Mouse (Mus musculus): ENCODE measurements around the gene Olfr315. TPM values are rescaled to one million over a fixed set of nuclear protein-coding genes. Genes with fewer than 3 reads are reported as not detected.

The Olfr315 gene
- polyA plus RNA-seq, 1 experiment from 2014 or later: not detected

DNA sequence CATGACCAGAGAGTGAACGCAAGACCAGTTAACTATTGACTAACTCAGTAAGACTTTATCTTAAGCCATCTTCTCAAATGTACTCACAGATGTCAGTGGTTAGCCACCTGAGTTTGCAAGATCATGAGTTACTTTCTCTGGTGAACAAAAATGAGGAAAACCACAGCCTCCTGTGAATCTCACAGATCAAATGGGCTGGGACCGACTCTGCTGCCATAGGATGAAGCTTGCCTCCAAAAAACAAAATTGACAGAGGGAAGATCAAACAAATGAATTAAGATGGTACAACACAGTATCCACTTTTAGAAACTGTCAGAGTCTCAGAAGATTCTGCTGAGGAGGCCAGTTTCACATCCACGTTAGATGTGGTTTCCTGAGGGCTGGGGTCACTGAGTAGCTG, 56.8 kb downstream of the Olfr315 start:
- Histone ChIP-seq H3K27ac (replicated peaks) (no peak overlapping the region), H3K9me3 (ENCODE audit: control insufficient read depth, low read length) (no peaks in the 10 kb centered on the region), H3K9ac (ENCODE audit: low read length) (no peak overlapping the region), H3K36me3 (ENCODE audit: control insufficient read depth, insufficient read depth, low read length) (no peaks in the 10 kb centered on the region), H3K4me3 (ENCODE audit: low read depth, low read length) (no peak overlapping the region), H3K27me3 (ENCODE audit: control insufficient read depth, insufficient read depth, low read length) (no peaks in the 10 kb centered on the region), H3K4me2 (replicated peaks; ENCODE audit: low read depth) (no peak overlapping the region), H3K4me1 (replicated peaks; ENCODE audit: control insufficient read depth, insufficient read depth) (no peaks in the 10 kb centered on the region)
- no peak for DNase-seq (ENCODE audit: low spot score)
- TF ChIP-seq EP300 (optimal IDR thresholded peaks at IDR 0.05) (no peak), CTCF (IDR thresholded peaks at IDR 0.05; ENCODE audit: low read depth) (no peak)
- WGBS: 78% methylated on average over 3 of the region's 3 CpGs
- ATAC-seq (ENCODE audit: low FRiP score, low TSS enrichment): no peak

Other genes with a start within 250 kb of the Olfr315 start
- not detected in 2 replicates for gene Olfr330, start 238.4 kb upstream of the Olfr315 start, polyA plus RNA-seq (2015; fragmentation: Nextera tagmentation; extraction: Ambion mirVana)
- gene Olfr329-ps, start 226.8 kb upstream of the Olfr315 start, polyA plus RNA-seq (2015; fragmentation: Nextera tagmentation; extraction: Ambion mirVana): not detected in 2 replicates
- 0.04 TPM in 1 of 2 replicates, not detected in the other for gene Olfr328, start 217.6 kb upstream of the Olfr315 start, polyA plus RNA-seq (2015; fragmentation: Nextera tagmentation; extraction: Ambion mirVana)
- not detected in 2 replicates for gene Olfr224, start 202.6 kb upstream of the Olfr315 start, polyA plus RNA-seq (2015; fragmentation: Nextera tagmentation; extraction: Ambion mirVana)
- not detected in 2 replicates for gene Olfr325, start 195.5 kb upstream of the Olfr315 start, polyA plus RNA-seq (2015; fragmentation: Nextera tagmentation; extraction: Ambion mirVana)
- gene Olfr324, start 178.1 kb upstream of the Olfr315 start, polyA plus RNA-seq (2015; fragmentation: Nextera tagmentation; extraction: Ambion mirVana): not detected in 2 replicates
- 1,000 and 1,066 TPM in 2 replicates for gene 2210407C18Rik, start 157.1 kb upstream of the Olfr315 start, polyA plus RNA-seq (2015; fragmentation: Nextera tagmentation; extraction: Ambion mirVana)
- 0.29 and 0.46 TPM in 2 replicates for gene Olfr323, start 142.7 kb upstream of the Olfr315 start, polyA plus RNA-seq (2015; fragmentation: Nextera tagmentation; extraction: Ambion mirVana)
- gene Trim58, start 132.7 kb upstream of the Olfr315 start, polyA plus RNA-seq (2015; fragmentation: Nextera tagmentation; extraction: Ambion mirVana): 1.5 and 1.9 TPM in 2 replicates
- gene Olfr322, start 114.4 kb upstream of the Olfr315 start, polyA plus RNA-seq (2015; fragmentation: Nextera tagmentation; extraction: Ambion mirVana): not detected in 2 replicates
- gene Olfr320, start 92.1 kb upstream of the Olfr315 start, polyA plus RNA-seq (2015; fragmentation: Nextera tagmentation; extraction: Ambion mirVana): not detected in 2 replicates
- not detected in 2 replicates for gene Olfr319, start 74.0 kb upstream of the Olfr315 start, polyA plus RNA-seq (2015; fragmentation: Nextera tagmentation; extraction: Ambion mirVana)
- not detected in 2 replicates for gene Olfr318, start 49.2 kb upstream of the Olfr315 start, polyA plus RNA-seq (2015; fragmentation: Nextera tagmentation; extraction: Ambion mirVana)
- gene Olfr317, start 34.0 kb upstream of the Olfr315 start, polyA plus RNA-seq (2015; fragmentation: Nextera tagmentation; extraction: Ambion mirVana): 0.06 TPM in 1 of 2 replicates, not detected in the other
- gene Olfr316, start 20.5 kb upstream of the Olfr315 start, polyA plus RNA-seq (2015; fragmentation: Nextera tagmentation; extraction: Ambion mirVana): not detected in 2 replicates
- not detected in 2 replicates for gene Olfr314, start 9.8 kb downstream of the Olfr315 start, polyA plus RNA-seq (2015; fragmentation: Nextera tagmentation; extraction: Ambion mirVana)
- 3.1 and 3.7 TPM in 2 replicates for gene Fam183b, start 28.8 kb downstream of the Olfr315 start, polyA plus RNA-seq (2015; fragmentation: Nextera tagmentation; extraction: Ambion mirVana)
- not detected in 2 replicates for gene Olfr313, start 41.8 kb downstream of the Olfr315 start, polyA plus RNA-seq (2015; fragmentation: Nextera tagmentation; extraction: Ambion mirVana)
- 0.04 TPM in 1 of 2 replicates, not detected in the other for gene Olfr312, start 56.0 kb downstream of the Olfr315 start, polyA plus RNA-seq (2015; fragmentation: Nextera tagmentation; extraction: Ambion mirVana)
- gene Olfr311, start 66.1 kb downstream of the Olfr315 start, polyA plus RNA-seq (2015; fragmentation: Nextera tagmentation; extraction: Ambion mirVana): 0.08 TPM in 1 of 2 replicates, not detected in the other
- gene Gm12258, start 74.0 kb downstream of the Olfr315 start, polyA plus RNA-seq (2015; fragmentation: Nextera tagmentation; extraction: Ambion mirVana): 2.4 and 2.6 TPM in 2 replicates
- 2.6 and 3.2 TPM in 2 replicates for gene 2810021J22Rik, start 94.0 kb downstream of the Olfr315 start, polyA plus RNA-seq (2015; fragmentation: Nextera tagmentation; extraction: Ambion mirVana)
- 1.6 and 1.9 TPM in 2 replicates for gene Zfp39, start 131.0 kb downstream of the Olfr315 start, polyA plus RNA-seq (2015; fragmentation: Nextera tagmentation; extraction: Ambion mirVana)
- 0.04 TPM in 1 of 2 replicates, not detected in the other for gene Btnl10, start 144.7 kb downstream of the Olfr315 start, polyA plus RNA-seq (2015; fragmentation: Nextera tagmentation; extraction: Ambion mirVana)
- gene Rnf187, start 165.7 kb downstream of the Olfr315 start, polyA plus RNA-seq (2015; fragmentation: Nextera tagmentation; extraction: Ambion mirVana): 136 and 140 TPM in 2 replicates
- 7.5 and 8.9 TPM in 2 replicates for gene Hist3h2ba, start 175.7 kb downstream of the Olfr315 start, polyA plus RNA-seq (2015; fragmentation: Nextera tagmentation; extraction: Ambion mirVana)
- gene Hist3h2a, start 181.5 kb downstream of the Olfr315 start, polyA plus RNA-seq (2015; fragmentation: Nextera tagmentation; extraction: Ambion mirVana): 18.7 and 19.1 TPM in 2 replicates
- 0.05 and 0.08 TPM in 2 replicates for gene Trim17, start 181.5 kb downstream of the Olfr315 start, polyA plus RNA-seq (2015; fragmentation: Nextera tagmentation; extraction: Ambion mirVana)
- 9.9 and 11.0 TPM in 2 replicates for gene Trim11, start 204.9 kb downstream of the Olfr315 start, polyA plus RNA-seq (2015; fragmentation: Nextera tagmentation; extraction: Ambion mirVana)